Mouse (Mus musculus): ENCODE results near the gene Lce3f. TPM values are rescaled to one million over a fixed set of nuclear protein-coding genes. Genes with fewer than 3 reads are reported as not detected.
A peak's percentile ranks its signal among the peaks of the same experiment; 100 is the strongest.

Lce3f gene
- polyA plus RNA-seq, 1 experiment from 2014 or later = not detected

DNA sequence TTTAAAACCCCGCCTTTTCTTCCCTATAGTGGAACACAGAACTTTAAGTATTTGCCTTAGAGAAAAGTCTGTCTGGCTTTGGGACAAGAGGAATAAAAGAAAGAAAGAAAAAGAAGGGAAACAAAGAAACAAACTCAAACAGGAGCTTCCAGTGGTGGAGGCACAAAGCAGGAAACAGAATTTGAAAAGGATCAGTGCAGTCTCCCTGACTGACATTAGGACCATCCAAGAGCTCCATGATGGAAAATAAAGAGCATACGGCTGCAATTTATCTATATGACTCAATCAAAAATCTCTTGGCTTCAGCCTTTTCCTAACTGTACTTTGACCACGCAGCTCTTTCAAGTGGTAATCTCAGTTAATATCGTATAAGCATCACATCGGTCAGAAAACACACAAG, 22.8 kb downstream of the Lce3f start:
- Histone ChIP-seq H3K4me1 (replicated peaks; ENCODE audit: control insufficient read depth, insufficient read depth, low read length) (no peaks in the 10 kb centered on the region), H3K36me3 (ENCODE audit: control insufficient read depth, insufficient read depth, low read length) (no peaks in the 10 kb centered on the region), H3K9ac (ENCODE audit: low read depth, low read length) (no peak overlapping the region), H3K27me3 (replicated peaks; ENCODE audit: control insufficient read depth, insufficient read depth, low read length) (no peaks in the 10 kb centered on the region), H3K4me2 (peak overlapping the region; percentile 61), H3K9me3 (ENCODE audit: control insufficient read depth, low read length) (no peaks in the 10 kb centered on the region), H3K27ac (ENCODE audit: low read depth, low read length) (no peak overlapping the region), H3K4me3 (ENCODE audit: low read depth, low read length) (peak overlapping the region; percentile 36)
- ATAC-seq (replicated peaks; ENCODE audit: low FRiP score) = no peak
- DNase-seq (ENCODE audit: low spot score) = no peak
- WGBS = 35% methylated on average over 5 of the region's 5 CpGs

DNA sequence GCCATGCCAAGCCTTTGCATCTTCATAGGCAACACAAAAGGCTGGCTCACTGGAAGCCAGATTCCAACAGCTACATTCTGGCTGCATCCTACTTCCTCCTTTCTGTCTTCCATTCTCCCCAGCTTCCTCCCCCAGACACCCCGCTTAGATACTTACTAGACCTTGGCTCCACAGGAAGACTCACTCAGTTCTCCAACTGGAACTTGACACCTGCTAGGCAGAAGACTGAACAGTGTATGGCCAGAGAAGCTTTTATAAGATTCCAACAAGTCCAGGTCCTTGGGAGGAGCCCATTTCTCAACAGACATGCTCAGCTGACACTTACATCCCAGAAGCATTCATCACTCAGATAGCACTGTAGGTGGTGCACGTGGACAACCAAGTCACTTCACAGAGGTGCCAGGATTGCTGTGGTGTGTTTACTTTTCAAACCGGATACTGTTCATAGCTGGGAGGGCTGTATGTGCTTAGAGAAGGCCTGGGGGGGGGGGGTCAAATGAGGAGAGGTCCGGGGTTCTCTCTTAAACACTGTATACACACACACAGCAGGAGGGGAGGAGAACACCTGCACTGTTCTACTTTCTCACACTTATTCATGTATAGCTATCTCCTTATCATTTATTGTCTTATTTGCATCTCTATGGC, 23.6 kb downstream of the Lce3f start, which contains the start of gene Crct1:
Gene Crct1 (minus strand): TSS at position 228 of the 645 bp plus-strand sequence.
- ATAC-seq (replicated peaks; ENCODE audit: low FRiP score) (no peak), DNase-seq (ENCODE audit: low spot score) (no peak)
- Histone ChIP-seq H3K4me3 (ENCODE audit: low read depth, low read length) (peak within 1 kb of the TSS; percentile 36), H3K4me1 (replicated peaks; ENCODE audit: control insufficient read depth, insufficient read depth, low read length) (no peaks in the 10 kb centered on the region), H3K27ac (ENCODE audit: low read depth, low read length) (no peak within 1 kb of the TSS), H3K9ac (ENCODE audit: low read depth, low read length) (no peak within 1 kb of the TSS), H3K27me3 (replicated peaks; ENCODE audit: control insufficient read depth, insufficient read depth, low read length) (no peaks in the 10 kb centered on the region), H3K36me3 (ENCODE audit: control insufficient read depth, insufficient read depth, low read length) (no peaks in the 10 kb centered on the region), H3K9me3 (ENCODE audit: control insufficient read depth, low read length) (no peaks in the 10 kb centered on the region), H3K4me2 (peak within 1 kb of the TSS; percentile 61)
- WGBS = 46% methylated on average over 4 of the region's 4 CpGs

DNA sequence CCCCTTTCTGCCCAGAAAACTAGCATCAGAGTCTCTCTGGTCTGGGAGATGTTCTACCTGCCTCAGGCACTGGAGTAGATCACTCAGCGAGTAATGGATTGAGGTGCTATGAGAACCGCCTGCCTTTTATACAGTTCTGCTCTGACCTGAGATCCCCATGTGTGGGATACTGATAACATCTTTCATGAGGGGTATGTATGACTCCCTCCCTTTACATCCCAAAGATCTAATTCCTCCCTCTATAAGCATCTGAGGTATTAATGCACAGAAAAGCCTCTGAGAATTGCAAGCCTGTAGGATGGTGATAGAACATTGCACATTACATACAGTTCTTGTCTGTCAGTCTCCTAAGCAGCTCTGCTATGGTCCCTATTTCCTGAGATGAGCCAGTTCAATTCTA, 26.9 kb downstream of the Lce3f start, which contains the start of gene Lce1m:
Gene Lce1m (minus strand): TSS at position 101 of the 400 bp plus-strand sequence.
- Histone ChIP-seq H3K9ac (ENCODE audit: low read depth, low read length) (no peak within 1 kb of the TSS), H3K27ac (ENCODE audit: low read depth, low read length) (no peak within 1 kb of the TSS), H3K36me3 (ENCODE audit: control insufficient read depth, insufficient read depth, low read length) (no peaks in the 10 kb centered on the region), H3K27me3 (replicated peaks; ENCODE audit: control insufficient read depth, insufficient read depth, low read length) (no peaks in the 10 kb centered on the region), H3K4me3 (ENCODE audit: low read depth, low read length) (no peak within 1 kb of the TSS), H3K9me3 (ENCODE audit: control insufficient read depth, low read length) (no peaks in the 10 kb centered on the region), H3K4me2 (no peak within 1 kb of the TSS), H3K4me1 (replicated peaks; ENCODE audit: control insufficient read depth, insufficient read depth, low read length) (no peaks in the 10 kb centered on the region)
- DNase-seq (ENCODE audit: low spot score) (no peak), ATAC-seq (replicated peaks; ENCODE audit: low FRiP score) (no peak)
- WGBS = 86% methylated on average over 2 of the region's 2 CpGs

DNA sequence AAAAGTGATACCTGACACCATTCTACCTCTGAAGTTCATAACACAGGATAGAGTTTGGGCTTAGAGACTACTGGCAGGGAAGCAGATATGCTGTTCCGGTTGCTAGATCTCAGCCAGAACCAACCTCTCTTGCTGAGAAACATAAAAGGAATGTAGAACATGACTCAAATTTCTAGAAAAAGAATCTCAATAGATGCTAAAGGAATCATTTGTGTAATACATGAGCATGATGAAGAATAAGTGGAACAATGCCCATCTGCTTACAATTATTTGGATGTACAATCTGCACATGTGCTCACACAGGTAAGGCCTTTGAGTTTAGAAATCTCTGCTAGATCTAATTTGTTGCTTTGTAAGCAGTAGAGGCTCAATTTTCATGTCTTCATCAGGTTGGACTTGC, 29.1 kb downstream of the Lce3f start:
- H3K9me3 ChIP-seq (ENCODE audit: control insufficient read depth, low read length) = no peaks in the 10 kb centered on the region
- DNase-seq (ENCODE audit: low spot score) (no peak), ATAC-seq (replicated peaks; ENCODE audit: low FRiP score) (no peak)
- no peak overlapping the region for H3K27ac ChIP-seq (ENCODE audit: low read depth, low read length)
- H3K27me3 ChIP-seq (replicated peaks; ENCODE audit: control insufficient read depth, insufficient read depth, low read length) = no peaks in the 10 kb centered on the region
- H3K4me3 ChIP-seq (ENCODE audit: low read depth, low read length) = no peak overlapping the region
- 84% methylated on average over 1 of the region's 1 CpGs for WGBS
- H3K36me3 ChIP-seq (ENCODE audit: control insufficient read depth, insufficient read depth, low read length) = no peaks in the 10 kb centered on the region
- H3K4me1 ChIP-seq (replicated peaks; ENCODE audit: control insufficient read depth, insufficient read depth, low read length) = no peaks in the 10 kb centered on the region
- no peak overlapping the region for H3K4me2 ChIP-seq
- H3K9ac ChIP-seq (ENCODE audit: low read depth, low read length) = no peak overlapping the region

DNA sequence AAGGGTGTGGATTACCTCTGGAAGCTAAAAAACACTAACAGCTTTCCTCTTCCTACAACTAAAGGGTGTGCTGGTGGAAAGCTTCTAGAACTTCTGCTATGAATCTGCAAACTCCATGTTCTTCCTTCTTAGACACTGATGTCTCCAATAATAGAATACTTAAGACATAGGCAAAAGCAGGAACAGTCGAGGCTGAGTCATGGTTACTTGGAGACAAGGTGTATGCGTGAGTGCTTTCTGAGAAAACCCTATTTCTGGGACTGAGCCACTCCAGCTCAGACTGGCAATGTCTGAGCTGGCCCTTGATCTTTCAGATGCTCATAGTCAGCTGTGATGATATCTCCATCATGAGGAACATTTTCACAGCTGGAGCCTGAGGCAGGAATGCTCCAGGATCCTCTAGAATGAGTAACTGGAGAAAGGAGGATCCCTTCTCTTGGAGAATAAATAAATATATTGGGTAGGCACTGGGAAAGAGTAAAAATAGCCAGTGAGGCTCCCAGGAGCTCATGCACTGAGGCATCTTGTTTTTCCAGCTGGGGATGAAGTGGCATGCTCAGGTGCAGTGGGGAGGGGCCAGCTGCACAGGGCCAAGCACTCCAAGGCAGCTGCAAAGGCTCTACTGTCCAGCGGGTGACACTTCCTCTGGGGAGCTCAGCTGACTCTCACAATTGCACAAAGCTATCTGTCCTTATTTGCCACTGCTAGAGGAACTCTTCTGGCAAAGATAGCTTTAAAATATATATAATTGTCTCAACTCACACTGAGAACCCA, 31.6 kb downstream of the Lce3f start:
- Histone ChIP-seq H3K9me3 (ENCODE audit: control insufficient read depth, low read length) (no peaks in the 10 kb centered on the region), H3K4me3 (ENCODE audit: low read depth, low read length) (no peak overlapping the region), H3K4me2 (no peak overlapping the region), H3K4me1 (replicated peaks; ENCODE audit: control insufficient read depth, insufficient read depth, low read length) (no peaks in the 10 kb centered on the region), H3K36me3 (ENCODE audit: control insufficient read depth, insufficient read depth, low read length) (no peaks in the 10 kb centered on the region), H3K27ac (ENCODE audit: low read depth, low read length) (no peak overlapping the region), H3K9ac (ENCODE audit: low read depth, low read length) (no peak overlapping the region), H3K27me3 (replicated peaks; ENCODE audit: control insufficient read depth, insufficient read depth, low read length) (no peaks in the 10 kb centered on the region)
- WGBS = 61% methylated on average over 3 of the region's 3 CpGs
- DNase-seq (ENCODE audit: low spot score) (no peak), ATAC-seq (replicated peaks; ENCODE audit: low FRiP score) (no peak)

DNA sequence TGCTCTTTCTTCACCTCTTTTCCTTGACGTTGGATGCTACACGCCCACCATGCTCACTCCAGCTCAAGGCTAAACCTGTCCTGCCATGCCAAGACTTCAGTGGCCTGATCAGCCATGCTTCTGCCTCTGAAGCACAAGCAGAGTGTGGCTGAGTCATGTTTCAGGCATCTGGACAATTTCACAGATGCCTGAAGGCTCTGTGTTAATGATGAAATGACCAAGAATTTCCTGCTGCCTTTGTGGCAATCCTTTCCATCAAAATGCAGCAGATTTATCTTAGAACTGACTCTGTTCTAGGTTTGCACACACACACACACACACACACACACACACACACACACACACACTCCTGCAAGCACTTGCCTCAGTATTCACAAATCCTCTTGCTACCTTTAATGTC, 33.5 kb downstream of the Lce3f start:
- Histone ChIP-seq H3K9me3 (ENCODE audit: control insufficient read depth, low read length) (no peaks in the 10 kb centered on the region), H3K9ac (ENCODE audit: low read depth, low read length) (no peak overlapping the region), H3K4me1 (replicated peaks; ENCODE audit: control insufficient read depth, insufficient read depth, low read length) (no peaks in the 10 kb centered on the region), H3K36me3 (ENCODE audit: control insufficient read depth, insufficient read depth, low read length) (no peaks in the 10 kb centered on the region), H3K4me3 (ENCODE audit: low read depth, low read length) (no peak overlapping the region), H3K27ac (ENCODE audit: low read depth, low read length) (no peak overlapping the region), H3K4me2 (no peak overlapping the region), H3K27me3 (replicated peaks; ENCODE audit: control insufficient read depth, insufficient read depth, low read length) (no peaks in the 10 kb centered on the region)
- ATAC-seq (replicated peaks; ENCODE audit: low FRiP score) (no peak), DNase-seq (ENCODE audit: low spot score) (no peak)
- 65% methylated on average over 2 of the region's 2 CpGs for WGBS

DNA sequence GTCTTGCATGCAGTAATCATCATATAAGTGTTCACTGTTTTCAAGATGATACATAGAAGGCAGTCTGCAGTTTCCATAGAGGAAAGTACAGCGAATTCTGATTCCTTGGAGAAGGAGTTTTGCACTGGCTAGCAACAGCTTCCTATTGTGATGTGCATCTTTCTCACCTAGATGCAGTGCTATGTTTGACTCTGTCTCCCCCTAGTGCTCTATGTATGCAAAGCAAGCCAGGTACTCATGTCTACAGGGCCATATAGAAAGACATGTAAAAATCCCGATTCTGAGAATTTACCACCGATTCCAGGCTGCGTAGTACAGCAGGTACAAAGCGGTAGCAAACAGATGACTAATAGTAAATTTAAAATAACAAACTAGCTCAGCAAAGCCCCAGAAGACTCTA, 39.4 kb downstream of the Lce3f start:
- H3K36me3 ChIP-seq (ENCODE audit: control insufficient read depth, insufficient read depth, low read length) = no peaks in the 10 kb centered on the region

More for the DNA sequence above, 39.4 kb downstream of the Lce3f start:
- no peak overlapping the region for H3K27ac ChIP-seq (ENCODE audit: low read depth, low read length)
- no peak overlapping the region for H3K9ac ChIP-seq (ENCODE audit: low read depth, low read length)
- no peak overlapping the region for H3K4me2 ChIP-seq
- 52% methylated on average over 5 of the region's 5 CpGs for WGBS
- H3K27me3 ChIP-seq (replicated peaks; ENCODE audit: control insufficient read depth, insufficient read depth, low read length) = no peaks in the 10 kb centered on the region
- DNase-seq (ENCODE audit: low spot score) (no peak), ATAC-seq (replicated peaks; ENCODE audit: low FRiP score) (peak; percentile 60; the same call in 1 of the 2 replicates)
- H3K9me3 ChIP-seq (ENCODE audit: control insufficient read depth, low read length) = no peaks in the 10 kb centered on the region
- no peaks in the 10 kb centered on the region for H3K4me1 ChIP-seq (replicated peaks; ENCODE audit: control insufficient read depth, insufficient read depth, low read length)
- H3K4me3 ChIP-seq (ENCODE audit: low read depth, low read length) = no peak overlapping the region
